Mouse (Mus musculus): ENCODE results near the gene Trim9.

Trim9 gene

DNA sequence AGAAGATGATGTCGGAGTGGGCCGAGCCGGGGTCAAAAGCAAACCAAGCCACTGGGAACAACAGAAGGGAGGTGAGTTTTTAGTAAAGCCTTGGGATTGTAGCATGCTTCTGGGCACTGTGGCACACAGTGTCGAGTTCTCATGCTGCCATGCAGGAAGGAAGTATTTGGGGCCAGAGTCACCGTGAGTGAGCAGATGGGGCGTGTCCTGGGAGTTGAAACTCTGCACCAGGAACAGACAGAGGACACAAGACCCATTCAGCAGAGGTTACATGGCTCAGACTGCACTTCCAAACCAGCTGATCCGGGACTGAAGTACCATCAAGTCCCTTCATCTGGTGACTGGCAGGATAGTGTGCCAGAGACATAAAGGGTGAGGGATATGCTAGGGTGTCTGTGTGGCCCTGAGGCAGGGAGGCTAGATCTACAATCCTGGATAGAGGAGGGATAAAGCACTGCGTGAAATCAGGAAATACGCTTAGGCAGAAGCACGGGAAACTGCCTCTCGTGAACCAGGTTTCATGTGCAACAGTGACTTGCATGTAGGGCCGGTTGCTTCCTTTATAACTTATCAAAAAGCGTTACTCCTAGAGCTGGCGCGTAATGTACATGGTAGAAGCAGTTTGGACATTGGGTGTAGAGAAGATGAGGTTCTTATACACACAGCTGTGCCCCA lies 96.1 kb downstream of the Trim9 start:
- DNase-seq (ENCODE audit: low spot score in 2 of 2) = no peak

DNA sequence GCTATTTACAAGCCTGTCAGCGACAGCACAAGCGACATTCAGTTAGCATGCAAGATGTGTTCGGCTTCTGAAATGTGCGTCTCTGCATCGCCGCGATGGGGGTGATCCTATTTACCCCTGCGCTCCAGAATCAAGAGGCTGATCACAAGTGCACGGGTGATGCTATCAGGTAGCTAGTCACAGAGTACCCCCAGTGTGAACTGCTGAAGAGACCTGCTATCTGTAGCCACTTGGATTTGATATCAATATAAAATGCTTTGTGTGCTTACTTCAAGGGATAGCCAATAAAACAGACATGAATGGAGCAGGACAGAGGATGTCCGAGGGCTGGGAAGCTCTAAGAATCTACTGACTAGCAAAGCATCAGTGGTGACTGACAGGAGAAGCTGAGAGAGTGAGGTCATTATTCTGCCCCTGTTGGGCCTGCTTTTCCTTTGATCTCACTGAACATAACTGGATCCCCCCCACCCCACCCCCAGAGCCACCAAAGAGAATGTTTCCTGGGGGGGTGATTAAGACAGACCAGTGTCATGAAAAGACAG lies 97.7 kb downstream of the Trim9 start:
- no peak for DNase-seq (ENCODE audit: low spot score in 2 of 2)

DNA sequence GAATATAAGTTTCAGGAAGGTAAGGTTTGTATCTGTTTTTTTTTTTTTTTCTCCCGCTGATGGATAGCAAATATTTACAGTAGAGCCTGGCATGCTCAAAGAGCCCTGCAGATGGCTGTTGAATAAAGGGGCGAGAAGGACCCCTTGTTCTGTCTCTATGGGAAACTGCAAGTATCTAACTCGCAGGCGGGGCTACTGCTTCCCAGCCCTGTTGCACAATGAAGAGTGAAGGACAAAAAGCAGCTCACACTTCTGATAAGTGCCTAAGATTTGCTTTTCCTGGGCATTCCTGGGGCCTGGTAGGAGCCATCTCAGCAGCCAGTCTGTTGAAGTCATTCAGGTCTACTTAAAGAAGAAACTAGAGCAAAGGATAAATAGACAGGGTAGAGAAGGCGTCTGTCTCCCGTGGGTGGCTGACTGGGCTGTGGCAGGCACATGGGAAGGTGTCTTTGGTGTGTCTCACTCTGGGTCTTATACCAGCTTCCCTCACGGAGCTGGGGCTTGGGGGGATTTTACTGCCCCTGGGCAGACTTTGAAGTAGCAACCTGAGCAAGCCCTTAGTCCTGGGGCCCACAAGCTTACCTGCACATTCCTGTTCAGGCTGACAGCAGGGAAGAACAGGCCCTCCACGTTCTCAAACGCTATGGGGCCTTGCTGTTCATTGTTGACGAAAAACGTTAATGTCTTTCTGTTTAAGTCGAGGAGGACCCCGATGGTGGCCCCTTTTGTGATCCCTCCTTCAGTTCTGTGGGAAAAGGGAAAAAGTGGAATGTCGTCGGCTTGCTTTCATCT lies 99.5 kb downstream of the Trim9 start:
- DNase-seq (ENCODE audit: low spot score in 2 of 2) = no peak

DNA sequence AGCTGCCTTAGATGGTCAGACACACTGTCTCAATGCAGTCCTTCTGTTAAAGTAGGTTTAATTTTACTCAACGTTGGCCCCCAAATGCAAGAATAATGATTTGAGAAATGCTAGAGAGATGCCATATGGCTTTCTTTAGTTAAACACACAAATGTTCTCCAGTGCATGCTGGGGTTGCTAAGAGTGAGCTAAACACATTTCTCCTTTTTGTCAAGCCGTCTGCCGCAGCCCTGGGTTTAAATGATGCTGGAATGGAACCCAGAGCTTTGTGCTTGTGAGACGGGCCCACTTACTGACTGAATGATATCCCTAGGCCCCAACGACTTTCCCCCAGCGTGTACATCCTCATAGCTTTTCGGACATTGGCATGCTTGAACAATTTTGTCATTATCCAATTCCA lies 104.9 kb downstream of the Trim9 start:
- DNase-seq (ENCODE audit: low spot score in 2 of 2) = no peak

DNA sequence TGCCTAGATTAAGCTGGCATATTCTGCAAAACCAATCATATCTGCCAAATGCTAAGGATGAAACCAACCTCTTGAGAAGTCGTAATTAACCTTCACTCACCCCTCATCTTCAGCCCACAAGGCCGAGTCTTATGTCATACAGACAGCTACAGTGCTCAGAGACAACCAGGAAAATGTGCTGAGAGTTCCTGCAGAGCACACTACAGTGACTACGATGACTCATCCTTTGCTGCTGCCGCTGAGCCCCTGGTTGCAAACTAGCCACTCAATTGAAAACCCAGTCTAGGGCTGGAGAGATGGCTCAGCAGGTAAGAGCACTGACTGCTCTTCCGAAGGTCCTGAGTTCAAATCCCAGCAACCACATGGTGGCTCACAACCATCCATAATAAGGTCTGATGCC lies 107.7 kb downstream of the Trim9 start:
- no peak for DNase-seq (ENCODE audit: low spot score in 2 of 2)

DNA sequence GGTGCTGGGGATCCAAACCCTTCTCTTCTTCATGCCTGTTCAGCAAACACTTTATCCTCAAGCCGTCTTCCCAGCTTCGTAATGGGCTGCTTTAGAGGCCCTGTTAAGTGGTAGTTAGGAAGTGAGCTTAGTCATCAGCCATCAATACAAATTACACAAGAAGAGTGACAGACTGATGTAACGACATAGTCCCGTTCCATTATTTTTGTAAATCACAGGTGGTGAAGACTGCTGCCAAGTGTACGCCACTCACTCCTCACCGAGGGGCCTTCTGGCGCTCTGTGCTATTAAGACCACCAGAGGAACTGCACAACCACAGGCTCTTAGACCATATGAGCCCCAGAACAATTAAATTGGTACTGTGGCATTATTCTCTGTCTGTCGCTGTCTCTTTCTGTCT lies 108.8 kb downstream of the Trim9 start:
- DNase-seq (ENCODE audit: low spot score in 2 of 2) = no peak

DNA sequence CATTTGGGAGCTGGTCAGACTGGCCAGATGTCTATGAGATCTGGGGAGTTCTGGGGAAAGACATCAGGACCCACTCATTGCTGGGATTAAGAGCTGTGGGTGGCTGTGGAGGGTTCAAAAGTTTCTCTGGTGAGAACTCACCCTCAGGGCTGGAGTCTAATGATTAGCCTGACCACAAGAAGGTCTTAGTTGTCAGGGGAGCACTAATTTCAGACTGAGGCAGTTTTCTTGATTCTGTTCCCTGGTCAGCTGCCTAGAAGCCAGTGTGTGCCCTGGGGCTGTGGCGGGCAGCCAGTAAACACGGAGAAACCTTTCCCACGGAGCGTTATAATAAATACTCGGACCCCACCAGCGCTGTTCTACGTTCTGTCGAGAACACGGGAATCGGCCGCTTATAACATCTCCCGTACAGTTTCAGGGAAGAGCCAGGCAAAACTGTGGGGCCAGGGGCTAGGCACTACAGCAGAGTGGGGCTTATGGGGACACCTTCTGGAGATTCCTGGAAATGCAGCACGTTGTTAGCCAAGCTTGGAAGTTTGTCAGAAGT lies 112.4 kb downstream of the Trim9 start:
- peak in 1 of 2 experiments; percentile 33 for DNase-seq (ENCODE audit: low spot score in 2 of 2)

DNA sequence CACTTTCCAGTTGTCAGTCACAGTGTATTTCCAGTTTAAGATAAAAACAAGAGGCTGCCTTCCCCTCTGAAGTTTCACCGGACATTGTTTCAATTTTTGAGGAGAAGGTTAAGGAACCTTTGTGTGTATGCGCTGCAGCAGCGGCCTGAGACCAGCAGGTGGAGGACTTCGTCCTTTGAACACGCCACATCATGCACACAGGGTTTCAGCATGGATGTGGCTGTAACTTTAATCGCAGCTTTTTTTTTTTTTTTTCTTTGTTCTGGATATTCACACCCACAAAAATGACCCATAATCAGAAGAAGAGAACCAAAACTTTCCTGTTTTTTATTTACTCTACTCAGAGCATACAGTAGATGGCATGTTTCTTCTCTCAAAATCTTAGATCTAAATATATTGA lies 113.0 kb downstream of the Trim9 start:
- DNase-seq (ENCODE audit: low spot score in 2 of 2) = peak in 1 of 2 experiments; percentile 22

DNA sequence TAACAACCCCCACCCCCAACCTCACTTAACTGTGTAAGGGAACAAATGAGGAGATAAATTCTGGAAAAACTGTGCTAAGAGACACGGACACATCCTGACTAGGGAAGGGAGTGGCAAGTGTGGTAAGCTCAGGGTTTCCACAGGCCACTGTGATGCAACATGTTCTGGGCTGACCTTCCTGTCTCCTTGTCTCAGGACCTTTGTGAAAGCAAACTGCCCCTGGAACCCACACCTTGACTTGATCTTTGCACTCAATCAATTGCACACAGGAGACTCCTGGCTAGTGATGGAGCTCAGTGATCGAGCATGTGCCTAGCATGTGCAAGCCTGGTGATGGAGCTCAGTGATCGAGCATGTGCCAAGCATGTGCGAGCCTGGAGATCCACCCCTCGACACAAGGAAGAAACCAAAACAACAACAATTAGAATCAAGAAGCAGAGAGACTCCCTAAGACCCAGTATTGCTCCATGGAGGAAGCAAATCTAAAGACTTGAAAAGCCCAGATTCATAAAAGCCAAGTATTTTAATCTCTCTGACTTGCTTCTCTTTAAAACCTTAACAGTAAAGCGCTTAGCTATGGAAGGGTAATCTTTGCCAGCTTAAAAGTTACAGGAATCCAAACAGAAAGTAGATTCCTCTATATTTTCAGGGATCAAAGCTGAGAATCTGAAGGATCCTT lies 113.6 kb downstream of the Trim9 start:
- no peak for DNase-seq (ENCODE audit: low spot score in 2 of 2)

DNA sequence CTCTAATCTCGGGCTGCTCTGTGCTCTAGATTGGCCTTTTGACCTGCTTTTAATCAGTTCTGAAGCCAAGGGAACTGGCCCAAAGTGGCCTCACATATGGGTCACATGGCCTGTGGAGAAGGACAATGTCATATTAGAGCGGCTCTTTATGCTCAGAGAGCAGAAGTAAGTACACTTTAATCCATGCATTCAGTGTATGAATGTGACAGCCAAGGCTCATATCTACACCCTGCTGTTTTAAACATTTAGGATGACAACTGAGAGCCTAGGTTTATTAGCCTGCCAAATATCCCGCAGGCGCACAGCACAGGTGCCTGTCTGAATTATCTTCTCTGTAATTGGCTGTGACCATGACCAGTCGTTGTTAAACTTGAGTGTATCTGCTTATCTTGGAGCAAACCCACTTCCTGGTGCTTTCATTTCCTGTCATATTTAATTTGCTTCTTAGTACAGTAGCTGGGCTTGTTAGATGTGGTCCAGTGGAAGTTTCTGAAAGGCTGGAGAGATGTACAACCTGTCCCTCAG lies 115.3 kb downstream of the Trim9 start:
- DNase-seq (ENCODE audit: low spot score in 2 of 2) = no peak

DNA sequence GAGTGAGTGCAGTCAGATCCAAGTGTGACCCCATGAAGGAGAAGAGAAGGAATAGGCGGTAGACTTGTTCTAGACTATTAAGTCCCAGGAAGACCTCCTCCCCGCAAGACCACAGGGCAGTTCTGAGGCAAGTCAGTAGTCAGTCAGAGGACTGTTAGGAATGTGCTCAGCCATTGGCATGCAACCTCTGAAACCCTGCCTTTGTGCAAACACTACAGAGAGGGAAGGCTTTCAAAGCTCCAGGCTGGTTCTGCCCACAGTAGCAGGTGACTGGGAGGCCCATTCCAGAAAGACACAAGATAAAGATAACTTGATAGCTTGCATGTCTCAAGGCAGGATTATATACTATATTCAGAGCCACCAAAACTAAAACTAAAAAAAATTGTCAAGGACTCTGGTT lies 116.1 kb downstream of the Trim9 start, which contains the start of gene Pygl:
TSS of gene Pygl (minus strand) at position 195 of the 400 bp plus-strand sequence.
- no peak for DNase-seq (ENCODE audit: low spot score in 2 of 2)

DNA sequence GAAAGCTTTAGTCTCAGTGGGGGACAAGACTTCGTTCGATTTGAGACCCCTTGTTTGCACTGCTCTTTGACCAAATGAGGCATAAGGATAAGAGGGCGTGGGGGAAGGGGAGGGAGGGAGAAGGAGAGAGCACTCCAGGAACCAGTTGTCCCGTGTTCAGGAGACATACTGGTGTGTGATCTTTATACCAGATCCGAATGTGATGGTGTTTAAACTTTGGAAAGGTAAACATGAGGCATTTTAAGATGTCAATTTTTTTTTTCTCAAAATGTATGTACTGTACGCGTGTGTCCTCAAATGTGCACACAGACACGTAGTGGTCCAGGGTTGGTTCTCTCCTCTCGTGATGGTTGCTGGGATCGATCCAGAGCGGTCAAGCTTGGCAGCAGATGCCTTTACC lies 119.3 kb downstream of the Trim9 start:
- DNase-seq (ENCODE audit: low spot score in 2 of 2) = no peak

DNA sequence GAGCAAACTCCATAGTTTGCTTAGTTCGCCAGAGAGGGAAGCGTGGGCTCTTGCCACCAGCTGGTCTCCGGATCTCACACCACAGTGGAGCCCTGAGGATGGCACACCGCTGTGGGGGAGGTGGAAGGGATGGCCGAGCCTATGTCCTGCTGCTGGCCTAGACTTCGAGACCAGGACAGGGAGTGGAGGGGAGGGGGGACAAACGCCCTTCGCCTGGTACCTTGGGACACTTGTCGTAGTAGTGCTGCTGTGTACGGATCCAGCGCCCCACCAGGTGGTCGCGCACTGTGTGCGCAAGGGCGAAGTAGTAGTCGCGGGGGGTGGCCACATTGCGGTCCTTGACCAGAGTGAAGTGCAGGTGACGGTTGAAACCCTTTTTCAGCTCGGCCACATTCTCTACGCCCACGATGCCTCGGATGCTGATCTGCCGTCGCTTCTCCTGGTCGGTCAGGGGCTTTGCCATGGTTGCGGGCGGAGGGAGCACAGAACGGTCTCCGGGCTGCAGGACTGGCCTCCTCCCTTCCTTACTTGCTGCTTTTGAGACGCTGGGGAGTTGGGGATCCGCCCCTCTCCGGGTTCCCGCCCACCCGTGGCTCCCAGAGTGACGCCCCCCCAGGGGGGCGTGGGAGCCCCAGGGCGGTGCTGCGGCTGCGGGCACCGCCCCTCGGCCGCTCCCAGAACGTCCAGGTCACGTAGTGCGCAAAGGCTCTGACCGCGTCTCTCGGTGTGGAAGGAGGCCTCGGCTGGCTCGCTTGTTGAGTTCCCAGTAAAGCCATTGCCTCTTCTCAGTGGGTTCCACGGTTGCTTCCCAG lies 120.1 kb downstream of the Trim9 start:
- peak; percentile 45 to 48 for DNase-seq (ENCODE audit: low spot score in 2 of 2)

DNA sequence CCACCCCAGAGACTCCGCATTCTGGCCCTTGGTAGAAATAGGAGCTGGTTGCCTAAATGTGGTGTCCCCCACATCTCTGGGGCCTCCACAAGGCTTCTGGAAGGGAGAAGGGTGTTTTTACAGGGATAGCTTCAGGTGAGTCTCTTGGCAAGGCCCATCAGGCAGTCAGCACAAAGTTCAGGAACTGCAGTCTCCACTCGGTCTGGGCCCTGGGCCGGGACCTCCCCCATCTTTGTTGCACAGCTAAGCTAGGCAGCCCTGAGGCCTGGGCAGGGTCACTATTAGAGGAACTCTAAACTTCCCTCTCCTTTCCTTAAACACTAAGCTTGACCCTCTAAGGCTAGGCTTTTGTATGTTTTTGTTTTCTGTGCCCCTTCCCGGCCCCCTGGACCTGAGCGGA lies 120.8 kb downstream of the Trim9 start:
- no peak for DNase-seq (ENCODE audit: low spot score in 2 of 2)

DNA sequence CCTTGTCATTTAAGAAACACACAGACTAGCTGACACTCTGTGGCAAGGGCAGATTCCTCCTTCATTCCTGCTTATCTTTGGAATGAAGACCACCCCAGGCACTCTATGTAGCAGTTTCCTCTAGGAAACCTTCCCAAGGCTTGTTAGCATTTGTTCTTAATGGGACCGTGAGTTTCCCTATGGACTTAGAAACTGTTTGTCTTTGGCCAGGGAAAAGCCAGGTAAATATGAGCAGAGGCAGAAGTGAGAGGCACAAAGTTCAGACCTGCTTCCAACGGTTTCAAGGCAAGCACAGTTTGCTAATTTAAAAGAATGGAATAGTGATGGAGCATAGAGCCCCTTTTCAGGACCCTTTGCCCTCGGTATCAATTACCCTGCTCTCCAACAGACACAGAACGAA lies 124.1 kb downstream of the Trim9 start:
- no peak for DNase-seq (ENCODE audit: low spot score in 2 of 2)

DNA sequence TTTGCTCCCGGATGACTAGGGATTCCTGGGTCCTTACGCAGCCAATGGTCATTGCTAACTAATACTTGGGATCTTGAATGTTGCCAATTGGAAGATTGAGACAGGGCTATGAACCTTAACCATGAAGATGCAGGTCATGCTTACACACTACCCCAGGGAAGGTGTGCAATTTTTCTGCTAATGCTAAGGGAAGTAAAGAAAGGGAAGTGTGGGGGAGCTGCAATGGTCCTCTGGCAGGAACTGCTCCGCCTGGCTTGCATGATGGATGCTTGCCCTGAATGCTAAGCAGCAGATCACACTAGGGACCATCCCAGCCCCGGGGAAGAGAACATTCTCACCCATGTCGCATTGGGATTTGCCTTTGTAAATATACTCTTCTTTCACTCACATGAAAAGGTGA lies 126.0 kb downstream of the Trim9 start:
- no peak for DNase-seq (ENCODE audit: low spot score in 2 of 2)

DNA sequence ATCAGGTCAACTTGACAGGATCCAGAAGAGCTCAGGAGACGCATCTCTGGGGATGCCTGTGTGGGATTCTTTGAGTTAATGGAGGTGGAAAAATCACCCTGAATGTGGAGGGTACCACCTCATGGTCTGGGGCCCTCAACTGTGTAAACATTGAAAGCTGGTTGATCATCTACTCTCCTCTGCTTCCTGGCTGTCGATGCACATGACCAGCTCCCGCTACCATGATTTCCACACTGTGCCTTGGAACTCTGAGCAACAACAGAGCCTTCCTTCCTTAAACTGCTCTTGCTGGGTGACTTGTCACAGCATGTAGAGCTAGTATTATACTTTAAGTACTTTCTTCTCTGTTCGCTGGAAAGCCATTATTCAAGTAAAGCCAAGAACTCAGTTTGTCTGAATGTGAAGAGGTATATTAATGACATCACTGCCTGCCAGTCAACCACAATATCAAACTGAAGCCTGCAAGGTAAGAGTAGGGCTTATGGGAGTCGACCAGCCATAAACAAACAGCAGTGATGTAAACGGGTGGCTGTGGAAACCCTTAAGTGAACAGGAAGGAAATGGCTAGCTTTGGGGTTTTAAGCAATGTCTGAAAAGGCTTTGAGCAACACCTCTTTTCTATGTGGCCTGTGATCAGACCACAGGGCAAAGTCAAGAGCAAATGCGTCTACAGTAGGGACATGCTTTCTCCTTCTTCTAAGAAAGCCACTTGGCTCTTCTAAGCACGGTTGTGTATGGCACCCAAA lies 128.4 kb downstream of the Trim9 start:
- DNase-seq (ENCODE audit: low spot score in 2 of 2) = no peak

DNA sequence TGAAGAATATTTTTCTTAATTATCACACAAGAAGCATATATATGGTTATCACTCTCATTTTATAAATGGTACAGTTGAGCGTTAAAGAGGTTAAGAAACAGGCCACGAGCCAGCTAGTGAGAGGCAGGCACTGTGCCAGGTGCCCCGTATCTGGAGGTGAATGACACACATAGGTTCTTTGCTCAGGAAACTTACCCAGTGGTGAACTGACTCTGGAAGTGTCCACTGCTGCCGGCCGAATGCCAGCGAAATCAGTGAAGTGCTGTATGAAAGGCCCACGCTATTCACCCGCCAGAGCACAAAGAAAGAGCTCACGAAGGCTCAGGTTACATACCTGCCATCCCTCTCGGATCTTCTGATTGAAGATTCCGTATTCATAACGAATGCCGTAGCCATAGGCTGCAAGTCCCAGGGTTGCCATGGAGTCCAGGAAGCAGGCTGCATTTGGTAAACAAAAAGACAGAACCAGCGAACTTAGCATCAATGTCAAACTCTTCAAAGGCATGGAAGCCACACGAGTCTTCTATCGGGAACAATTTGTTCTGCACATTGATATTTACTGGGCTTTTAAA lies 131.1 kb downstream of the Trim9 start:
- no peak for DNase-seq (ENCODE audit: low spot score in 2 of 2)

DNA sequence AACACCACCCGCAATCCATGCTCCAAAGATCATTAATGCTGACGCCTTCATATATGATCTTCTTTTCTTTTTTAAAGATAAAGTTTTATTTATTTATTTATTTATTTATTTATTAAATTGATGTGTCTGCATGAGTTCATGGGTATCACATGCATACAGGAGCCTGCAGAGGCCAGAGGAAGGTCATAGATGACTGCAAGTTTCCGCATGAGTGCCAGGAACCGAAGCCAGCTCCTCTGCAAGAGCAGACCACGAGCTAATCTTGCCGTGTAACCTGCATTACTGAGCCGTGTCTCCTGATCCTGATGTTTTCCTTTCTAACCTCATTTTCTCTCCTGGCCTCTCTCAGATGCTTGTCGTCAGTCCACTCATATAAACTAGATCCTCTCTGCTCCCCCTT lies 133.1 kb downstream of the Trim9 start:
- DNase-seq (ENCODE audit: low spot score in 2 of 2) = no peak

DNA sequence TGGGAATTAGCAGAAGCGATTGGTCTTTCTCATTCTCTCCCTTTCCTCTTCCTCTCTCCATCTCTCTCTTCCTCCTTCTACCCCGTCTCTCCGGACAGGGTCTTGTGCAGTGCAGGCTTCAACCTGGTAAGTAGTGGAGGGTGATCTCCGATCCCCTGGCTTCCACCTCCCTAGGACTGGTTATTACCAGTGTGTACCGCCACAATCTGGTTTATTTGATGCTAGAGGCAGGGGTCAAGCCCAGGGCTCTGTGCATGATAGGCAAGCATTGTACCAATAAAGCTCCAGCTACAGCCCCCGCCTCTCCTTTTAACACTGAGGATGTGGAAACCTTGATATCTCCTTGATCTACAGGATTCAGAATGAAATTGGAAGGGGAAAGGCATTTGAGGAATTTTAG lies 133.8 kb downstream of the Trim9 start:
- DNase-seq (ENCODE audit: low spot score in 2 of 2) = no peak
